Mouse (Mus musculus): ENCODE measurements at regions not wholly inside any gene's neighbourhood (a gene's known extent, or its start where the extent isn't known, plus 50 kb on each side); places are given as distances from the start of the nearest gene placed in this dataset.

- intact Hi-C loops (cut with DNase I), result no loop called here
- no peak for DNase-seq (ENCODE audit: low spot score in 2 of 2)
Measured at GRCm38 (mm10) chr12:58591480-58591829, 322.4 kb upstream of the Clec14a start.

- no peak for DNase-seq (ENCODE audit: low spot score in 2 of 2)
- intact Hi-C loops (cut with DNase I), result no loop called here
Measured at GRCm38 (mm10) chr12:58590547-58591479, 321.7 kb upstream of the Clec14a start.

GRCm38 (mm10) chr12:58581811-58582572 is 312.9 kb upstream of the Clec14a start:
- intact Hi-C loops (cut with DNase I), result no loop called here
- no peak for DNase-seq (ENCODE audit: low spot score in 2 of 2)

- intact Hi-C loops (cut with DNase I), result no loop called here
- DNase-seq (ENCODE audit: low spot score in 2 of 2), result no peak
Measured at GRCm38 (mm10) chr12:58569056-58569455, 300.0 kb upstream of the Clec14a start.

GRCm38 (mm10) chr12:58560840-58561239 is 291.8 kb upstream of the Clec14a start:
- no peak for DNase-seq (ENCODE audit: low spot score in 2 of 2)
- intact Hi-C loops (cut with DNase I), result no loop called here

- DNase-seq (ENCODE audit: low spot score in 2 of 2), result no peak
- intact Hi-C loops (cut with DNase I), result no loop called here
Measured at GRCm38 (mm10) chr12:58559833-58560232, 290.7 kb upstream of the Clec14a start.

- no peak for DNase-seq (ENCODE audit: low spot score in 2 of 2)
- intact Hi-C loops (cut with DNase I), result no loop called here
Measured at GRCm38 (mm10) chr12:58557261-58557660, 288.2 kb upstream of the Clec14a start.

- intact Hi-C loops (cut with DNase I), result no loop called here
- DNase-seq (ENCODE audit: low spot score in 2 of 2), result no peak
Measured at GRCm38 (mm10) chr12:58556741-58557140, 287.7 kb upstream of the Clec14a start.

- DNase-seq (ENCODE audit: low spot score in 2 of 2), result no peak
- intact Hi-C loops (cut with DNase I), result no loop called here
Measured at GRCm38 (mm10) chr12:58556060-58556459, 287.0 kb upstream of the Clec14a start.

GRCm38 (mm10) chr12:58550859-58551761 is 282.0 kb upstream of the Clec14a start:
- intact Hi-C loops (cut with DNase I), result no loop called here
- DNase-seq (ENCODE audit: low spot score in 2 of 2), result no peak

GRCm38 (mm10) chr12:58545832-58546538 is 276.9 kb upstream of the Clec14a start:
- peak in 1 of 2 experiments; percentile 27 for DNase-seq (ENCODE audit: low spot score in 2 of 2)
- intact Hi-C loops (cut with DNase I), result no loop called here

- intact Hi-C loops (cut with DNase I), result no loop called here
- no peak for DNase-seq (ENCODE audit: low spot score in 2 of 2)
Measured at GRCm38 (mm10) chr12:58544862-58545261, 275.8 kb upstream of the Clec14a start.

GRCm38 (mm10) chr12:58538305-58538719 is 269.2 kb upstream of the Clec14a start:
- intact Hi-C loops (cut with DNase I), result no loop called here
- no peak for DNase-seq (ENCODE audit: low spot score in 2 of 2)

GRCm38 (mm10) chr12:58537833-58538232 is 268.7 kb upstream of the Clec14a start:
- intact Hi-C loops (cut with DNase I), result no loop called here
- DNase-seq (ENCODE audit: low spot score in 2 of 2), result no peak

GRCm38 (mm10) chr12:58536381-58536992 is 267.4 kb upstream of the Clec14a start:
- no peak for DNase-seq (ENCODE audit: low spot score in 2 of 2)
- intact Hi-C loops (cut with DNase I), result no loop called here

- DNase-seq (ENCODE audit: low spot score in 2 of 2), result no peak
- intact Hi-C loops (cut with DNase I), result no loop called here
Measured at GRCm38 (mm10) chr12:58530306-58530705, 261.2 kb upstream of the Clec14a start.

GRCm38 (mm10) chr12:58516800-58517199 is 247.7 kb upstream of the Clec14a start:
- intact Hi-C loops (cut with DNase I), result no loop called here
- DNase-seq (ENCODE audit: low spot score in 2 of 2), result no peak

- intact Hi-C loops (cut with DNase I), result no loop called here
- peak; percentile 28 to 34 for DNase-seq (ENCODE audit: low spot score in 2 of 2)
Measured at GRCm38 (mm10) chr12:58513951-58514350, 244.9 kb upstream of the Clec14a start.

- intact Hi-C loops (cut with DNase I), result no loop called here
- no peak for DNase-seq (ENCODE audit: low spot score in 2 of 2)
Measured at GRCm38 (mm10) chr12:58512645-58513044, 243.6 kb upstream of the Clec14a start.
